Mouse (Mus musculus) heart, postnatal 25 days (tissue): ENCODE measurements around the gene Nxpe3. TPM values are rescaled to one million over a fixed set of nuclear protein-coding genes. Genes with fewer than 3 reads are reported as not detected.
"Not testable (repeated sequence)": the region's sequence is repeated elsewhere in the genome, so short reads cannot be mapped to it uniquely, and the experiment has no call there.

ENCODE experiments used
- DNase-seq: peaks from one replicate; pipeline ENCODE4 v3.0.0; 2022; ENCODE audit warnings: low spot score
- intact Hi-C: fragments of 180-260 bp; cut with DNase I; formaldehyde crosslinking; loops from one replicate; pipeline ENCODE4 v1.15.1; 2025
- total RNA-seq, 2 experiments: library from RNA; stranded (reverse); gene quantifications; 2 replicates each; pipeline ENCODE4 v1.2.3; 2021

Nxpe3 gene
- total RNA-seq, 2 experiments from 2014 or later: 0.31 to 0.42 TPM

- intact Hi-C loops: loop anchor here (2.0 kb wide), 1 partner anchor 16 kb away; no protein-coding TSS in a partner anchor
These were observed 56.3 kb downstream of the Nxpe3 start, which contains the start of gene Nfkbiz for GRCm38 (mm10) chr16:55838510-55839474. TSS of gene Nfkbiz (minus strand) at chr16:55838899.

GRCm38 (mm10) chr16:55838129-55838509 is 57.0 kb downstream of the Nxpe3 start:
- no peak for DNase-seq

More at GRCm38 (mm10) chr16:55838510-55839474, 56.3 kb downstream of the Nxpe3 start, which contains the start of gene Nfkbiz:
- DNase-seq: peak; percentile 84

GRCm38 (mm10) chr16:55837653-55838052 is 57.4 kb downstream of the Nxpe3 start:
- DNase-seq: not testable (repeated sequence)
- intact Hi-C loops: loop anchor here (2.0 kb wide), 1 partner anchor 15 kb away; no protein-coding TSS in a partner anchor

More at GRCm38 (mm10) chr16:55838129-55838509, 57.0 kb downstream of the Nxpe3 start:
- intact Hi-C loops: loop anchor here (2.0 kb wide), 1 partner anchor 15 kb away; no protein-coding TSS in a partner anchor

GRCm38 (mm10) chr16:55837168-55837567 is 57.9 kb downstream of the Nxpe3 start:
- intact Hi-C loops: no loop called here
- no peak for DNase-seq

GRCm38 (mm10) chr16:55835798-55836197 is 59.3 kb downstream of the Nxpe3 start:
- intact Hi-C loops: no loop called here
- DNase-seq: no peak

- intact Hi-C loops: no loop called here
- DNase-seq: no peak
These were observed 62.5 kb downstream of the Nxpe3 start for GRCm38 (mm10) chr16:55832617-55833016.

- intact Hi-C loops: no loop called here
- no peak for DNase-seq
These were observed 63.0 kb downstream of the Nxpe3 start for GRCm38 (mm10) chr16:55832040-55832439.

- intact Hi-C loops: no loop called here
- DNase-seq: no peak
These were observed 63.6 kb downstream of the Nxpe3 start for GRCm38 (mm10) chr16:55831451-55831850.

- no peak for DNase-seq
- intact Hi-C loops: loop anchor here (2.0 kb wide), 1 partner anchor 15 kb away; the partner anchor contains the start of gene Nfkbiz
These were observed 71.5 kb downstream of the Nxpe3 start for GRCm38 (mm10) chr16:55823398-55824155.

- no peak for DNase-seq
These were observed 72.2 kb downstream of the Nxpe3 start for GRCm38 (mm10) chr16:55822741-55823397.

GRCm38 (mm10) chr16:55821997-55822740 is 72.9 kb downstream of the Nxpe3 start:
- intact Hi-C loops: loop anchor here (2.0 kb wide), 1 partner anchor 17 kb away; the partner anchor contains the start of gene Nfkbiz
- peak; percentile 94 for DNase-seq

More at GRCm38 (mm10) chr16:55822741-55823397, 72.2 kb downstream of the Nxpe3 start:
- intact Hi-C loops: loop anchor here (2.0 kb wide), 1 partner anchor 16 kb away; the partner anchor contains the start of gene Nfkbiz

GRCm38 (mm10) chr16:55821571-55821981 is 73.5 kb downstream of the Nxpe3 start:
- intact Hi-C loops: no loop called here
- no peak for DNase-seq

- intact Hi-C loops: no loop called here
- no peak for DNase-seq
These were observed 74.0 kb downstream of the Nxpe3 start for GRCm38 (mm10) chr16:55820916-55821570.

- DNase-seq: no peak
- intact Hi-C loops: no loop called here
These were observed 74.7 kb downstream of the Nxpe3 start for GRCm38 (mm10) chr16:55820161-55820915.

GRCm38 (mm10) chr16:55819186-55819861 is 75.8 kb downstream of the Nxpe3 start:
- intact Hi-C loops: no loop called here
- DNase-seq: peak; percentile 31

- DNase-seq: no peak
- intact Hi-C loops: no loop called here
These were observed 77.2 kb downstream of the Nxpe3 start for GRCm38 (mm10) chr16:55817717-55818515.
